Mouse (Mus musculus): ENCODE measurements at regions not wholly inside any gene's neighbourhood (a gene's known extent, or its start where the extent isn't known, plus 50 kb on each side); places are given as distances from the start of the nearest gene placed in this dataset.

GRCm38 (mm10) chr1:73444216-73444890, 428.6 kb upstream of the Tnp1 start:
- DNase-seq, result no peak

- DNase-seq, result no peak
These were observed 422.7 kb upstream of the Tnp1 start for GRCm38 (mm10) chr1:73438385-73438784.

GRCm38 (mm10) chr1:73428101-73428500, 412.4 kb upstream of the Tnp1 start:
- no peak for DNase-seq

- DNase-seq, result no peak
These were observed 409.3 kb upstream of the Tnp1 start for GRCm38 (mm10) chr1:73425049-73425448.

- no peak for DNase-seq
These were observed 402.5 kb upstream of the Tnp1 start for GRCm38 (mm10) chr1:73418196-73418595.

GRCm38 (mm10) chr1:73411452-73411851, 395.7 kb upstream of the Tnp1 start:
- no peak for DNase-seq

GRCm38 (mm10) chr1:73399178-73399577, 383.5 kb upstream of the Tnp1 start:
- no peak for DNase-seq

GRCm38 (mm10) chr1:73395034-73395433, 379.3 kb upstream of the Tnp1 start:
- DNase-seq, result no peak

GRCm38 (mm10) chr1:73394466-73394865, 378.8 kb upstream of the Tnp1 start:
- no peak for DNase-seq

- no peak for DNase-seq
These were observed 376.4 kb upstream of the Tnp1 start for GRCm38 (mm10) chr1:73392077-73392476.

GRCm38 (mm10) chr1:73389976-73390375, 374.3 kb upstream of the Tnp1 start:
- no peak for DNase-seq

GRCm38 (mm10) chr1:73389174-73389573, 373.5 kb upstream of the Tnp1 start:
- DNase-seq, result no peak

- no peak for DNase-seq
These were observed 365.9 kb upstream of the Tnp1 start for GRCm38 (mm10) chr1:73381578-73381977.

GRCm38 (mm10) chr1:73374531-73375375, 359.0 kb upstream of the Tnp1 start:
- peak; percentile 51 for DNase-seq

- no peak for DNase-seq
These were observed 352.5 kb upstream of the Tnp1 start for GRCm38 (mm10) chr1:73368222-73368621.

- no peak for DNase-seq
These were observed 350.1 kb upstream of the Tnp1 start for GRCm38 (mm10) chr1:73365842-73366241.

- DNase-seq, result no peak
These were observed 348.6 kb upstream of the Tnp1 start for GRCm38 (mm10) chr1:73364300-73364683.

- DNase-seq, result peak; percentile 68
These were observed 348.0 kb upstream of the Tnp1 start for GRCm38 (mm10) chr1:73363549-73364299.

GRCm38 (mm10) chr1:73362122-73362521, 346.4 kb upstream of the Tnp1 start:
- peak; percentile 85 for DNase-seq

GRCm38 (mm10) chr1:73361300-73361699, 345.6 kb upstream of the Tnp1 start:
- no peak for DNase-seq

GRCm38 (mm10) chr1:73354447-73354846, 338.7 kb upstream of the Tnp1 start:
- DNase-seq, result no peak

GRCm38 (mm10) chr1:73348476-73348875, 332.8 kb upstream of the Tnp1 start:
- no peak for DNase-seq

GRCm38 (mm10) chr1:73344587-73344986, 328.9 kb upstream of the Tnp1 start:
- peak; percentile 24 for DNase-seq
